Mouse (Mus musculus) testis, postnatal 10 days (tissue): ENCODE results near the gene Cbr4.

Experiments used
- DNase-seq: peaks from one replicate; pipeline ENCODE4 v3.0.0; 2021; ENCODE audit warnings: low spot score

The Cbr4 gene

GRCm38 (mm10) chr8:61550006-61550748, 62.6 kb downstream of the Cbr4 start:
- peak; percentile 51 for DNase-seq

GRCm38 (mm10) chr8:61552221-61552620, 64.7 kb downstream of the Cbr4 start:
- no peak for DNase-seq

- DNase-seq = no peak
These were observed 65.3 kb downstream of the Cbr4 start for GRCm38 (mm10) chr8:61552755-61553402.

- no peak for DNase-seq
These were observed 67.8 kb downstream of the Cbr4 start for GRCm38 (mm10) chr8:61555343-61555742.

GRCm38 (mm10) chr8:61556219-61556618, 68.7 kb downstream of the Cbr4 start:
- no peak for DNase-seq
